Mouse (Mus musculus) cerebellum, postnatal 14 days (tissue): ENCODE results near the gene Arhgap31.

Experiments
- DNase-seq, 2 experiments: peaks; one replicate each; pipeline ENCODE4 v3.0.0; 2021; ENCODE audit warnings: mixed read lengths in 2 of 2

Gene Arhgap31

DNA sequence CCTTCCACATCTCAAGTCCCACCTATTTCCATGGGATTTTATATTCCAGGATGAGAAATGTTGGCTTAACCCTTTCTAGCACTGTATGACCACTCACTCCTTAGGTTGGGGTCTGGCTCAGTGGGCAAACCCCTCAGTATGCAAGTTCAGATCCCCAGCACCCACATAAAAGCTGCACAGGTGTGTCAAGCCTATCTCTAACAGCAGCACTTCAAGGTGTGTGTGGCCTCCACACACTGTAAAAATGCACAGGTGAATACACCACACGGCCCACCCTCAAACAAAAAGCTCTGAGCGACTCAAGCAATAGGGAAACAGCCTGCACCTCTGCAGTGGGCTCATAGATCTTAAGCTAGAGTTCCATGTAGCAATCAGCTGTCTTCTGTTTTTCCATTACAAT, 117.0 kb downstream of the Arhgap31 start:
- no peak for DNase-seq

DNA sequence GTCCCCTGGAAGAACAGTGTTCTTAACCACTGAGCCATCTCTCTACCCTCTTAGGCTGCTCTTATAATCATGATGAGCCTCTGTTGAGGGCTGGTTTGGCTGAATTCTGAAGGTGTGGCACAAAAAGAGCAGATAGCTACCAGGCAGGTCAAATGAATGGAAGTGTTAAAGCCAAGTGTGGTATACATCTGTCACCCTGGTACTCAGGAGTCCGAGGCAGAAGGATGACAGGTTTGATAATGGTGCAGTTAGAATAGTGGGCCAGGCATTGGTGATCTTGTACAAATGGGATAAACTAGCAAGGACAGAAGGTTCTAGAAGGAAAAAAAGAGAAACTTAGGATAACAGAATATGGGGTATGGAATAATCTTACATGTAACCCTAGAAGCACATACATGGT, 118.6 kb downstream of the Arhgap31 start:
- no peak for DNase-seq

DNA sequence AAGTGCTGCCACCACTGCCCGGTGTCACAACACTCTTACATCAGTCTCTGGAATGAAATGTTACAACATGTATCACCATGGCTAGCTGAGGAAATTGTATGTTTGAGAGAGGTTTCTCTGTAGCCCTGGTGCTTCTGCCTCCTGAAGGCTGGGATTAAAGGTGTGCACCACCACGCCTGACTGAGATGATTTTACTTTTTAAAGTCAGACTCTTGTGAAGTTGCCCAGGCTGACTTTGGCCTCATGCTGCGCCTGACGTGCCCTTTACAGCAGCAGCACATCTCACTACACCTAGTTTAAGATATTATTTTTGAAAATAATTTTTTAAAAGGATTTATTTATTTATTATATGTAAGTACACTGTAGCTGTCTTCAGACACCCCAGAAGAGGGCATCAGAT, 120.1 kb downstream of the Arhgap31 start:
- no peak for DNase-seq

DNA sequence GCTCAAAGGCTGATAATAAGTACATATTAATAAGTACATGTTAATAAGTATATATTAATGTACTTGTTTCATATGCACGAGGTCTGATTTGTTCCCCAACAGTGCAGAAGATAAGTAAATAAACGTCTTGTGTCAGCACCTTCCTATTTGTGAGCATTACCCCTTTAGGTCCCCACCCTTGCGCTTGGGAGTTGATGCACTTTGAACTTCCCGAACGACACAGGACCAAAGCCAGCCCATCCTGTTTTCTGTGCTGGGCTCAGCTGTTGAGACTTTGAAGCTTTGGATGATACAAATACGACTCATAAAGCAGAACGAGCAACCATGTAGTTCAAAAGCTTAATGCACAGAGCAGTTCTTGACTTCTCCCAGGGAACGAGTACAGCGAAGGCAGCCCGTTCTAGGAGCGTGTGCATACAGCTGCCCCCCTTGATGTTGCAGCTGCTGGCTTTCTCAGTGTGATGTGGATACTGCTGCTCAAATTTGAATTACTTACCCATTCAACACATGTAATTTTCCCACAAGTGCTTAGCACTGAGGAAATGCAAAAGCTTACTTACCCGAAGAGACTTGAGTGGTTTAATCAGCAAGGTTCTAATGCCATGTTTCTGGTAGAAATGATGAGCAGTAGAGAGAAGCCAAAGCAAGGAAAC, 120.9 kb downstream of the Arhgap31 start:
- no peak for DNase-seq

DNA sequence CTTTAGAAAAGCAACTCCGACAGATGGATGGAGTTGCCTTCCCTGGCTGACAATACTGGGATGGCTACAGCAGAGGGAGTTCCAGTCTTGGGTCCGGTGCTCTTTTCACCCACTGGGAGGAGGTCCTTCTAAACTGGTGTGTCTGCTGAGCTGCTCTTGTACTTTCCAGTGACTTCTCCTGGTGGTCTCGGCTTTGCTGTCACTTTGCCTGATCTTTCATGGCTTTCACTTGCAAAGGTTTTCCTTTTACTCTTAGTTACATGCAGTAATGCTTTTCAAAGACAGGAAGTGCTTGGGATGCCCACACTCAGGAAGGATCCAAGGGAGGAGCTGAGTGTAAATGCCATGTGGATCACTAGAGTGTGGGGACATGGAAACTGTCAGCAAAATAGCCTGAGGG, 121.6 kb downstream of the Arhgap31 start:
- no peak for DNase-seq

DNA sequence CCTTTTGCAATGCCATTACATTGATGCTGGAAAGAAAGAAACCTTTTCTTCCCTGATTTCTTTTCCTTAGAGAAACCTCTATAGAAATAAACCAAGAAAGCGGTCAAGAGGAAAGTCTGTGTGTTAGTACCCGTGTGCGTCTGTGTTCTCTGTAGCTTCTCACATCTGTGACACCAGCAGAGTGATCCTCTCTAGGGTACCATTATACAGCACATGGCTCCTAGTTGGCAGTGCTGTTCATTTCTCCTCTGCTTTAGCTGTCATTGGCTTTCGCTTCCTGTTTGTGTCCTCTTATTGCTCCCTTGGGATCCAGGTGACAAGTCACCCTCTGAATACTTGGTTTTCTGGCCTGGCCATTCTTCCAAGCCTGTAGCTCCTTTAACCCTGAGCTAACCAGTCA, 125.5 kb downstream of the Arhgap31 start:
- no peak for DNase-seq

DNA sequence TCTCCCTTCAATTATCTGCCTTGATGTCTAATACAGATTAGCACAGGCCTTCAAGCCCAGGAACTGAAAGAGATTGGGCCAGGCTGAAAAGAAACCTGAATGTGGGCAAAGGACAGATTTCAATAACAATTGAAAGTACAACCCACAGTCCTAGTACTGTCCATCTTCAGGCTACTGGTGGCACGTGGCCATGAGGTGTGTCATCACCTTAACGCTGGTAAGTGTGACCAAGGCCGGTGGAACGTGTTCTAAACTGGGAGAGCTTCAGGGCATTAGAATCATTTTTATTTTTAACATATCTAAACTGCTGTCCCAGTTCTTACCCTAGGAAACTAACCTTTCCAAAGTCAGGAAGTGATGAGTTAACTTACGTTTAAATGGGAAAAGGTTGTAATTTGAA, 125.9 kb downstream of the Arhgap31 start:
- DNase-seq: no peak

DNA sequence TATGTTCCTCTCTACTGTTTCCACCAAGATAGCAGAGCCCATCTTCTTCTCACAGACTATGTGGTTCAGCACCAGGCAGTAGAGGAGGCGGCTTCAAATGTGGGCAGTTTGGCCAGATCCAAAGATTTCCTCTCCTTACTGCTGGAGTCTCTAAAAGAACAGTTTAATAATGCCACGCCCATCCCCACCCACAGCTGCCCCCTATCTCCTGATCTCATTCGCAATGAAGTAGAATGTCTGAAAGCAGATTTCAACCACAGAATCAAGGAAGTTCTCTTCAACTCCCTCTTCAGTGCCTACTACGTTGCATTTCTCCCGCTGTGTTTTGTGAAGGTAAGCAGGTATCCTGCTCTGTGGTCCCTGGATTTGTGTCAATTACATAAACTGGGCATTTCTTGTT, 127.9 kb downstream of the Arhgap31 start:
- no peak for DNase-seq

DNA sequence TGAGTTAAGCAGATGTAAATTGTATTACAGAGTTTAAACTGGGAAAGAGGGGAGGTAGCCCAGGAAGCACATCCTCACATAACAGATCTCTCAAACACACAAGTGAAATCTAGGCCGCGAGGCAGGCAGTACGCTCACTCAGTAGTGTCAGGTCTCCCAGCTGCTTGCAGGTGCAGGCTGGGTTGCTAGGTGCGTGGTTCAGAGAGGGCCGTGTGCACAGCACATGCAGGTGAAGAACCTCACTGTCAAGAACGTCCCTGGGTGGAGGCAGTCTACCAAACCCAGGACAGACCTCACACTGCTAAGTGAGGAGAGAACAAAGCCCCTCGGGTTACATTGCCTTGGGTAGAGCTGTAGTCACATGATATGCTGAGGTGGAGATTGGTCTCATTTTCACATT, 128.3 kb downstream of the Arhgap31 start:
- DNase-seq: no peak

DNA sequence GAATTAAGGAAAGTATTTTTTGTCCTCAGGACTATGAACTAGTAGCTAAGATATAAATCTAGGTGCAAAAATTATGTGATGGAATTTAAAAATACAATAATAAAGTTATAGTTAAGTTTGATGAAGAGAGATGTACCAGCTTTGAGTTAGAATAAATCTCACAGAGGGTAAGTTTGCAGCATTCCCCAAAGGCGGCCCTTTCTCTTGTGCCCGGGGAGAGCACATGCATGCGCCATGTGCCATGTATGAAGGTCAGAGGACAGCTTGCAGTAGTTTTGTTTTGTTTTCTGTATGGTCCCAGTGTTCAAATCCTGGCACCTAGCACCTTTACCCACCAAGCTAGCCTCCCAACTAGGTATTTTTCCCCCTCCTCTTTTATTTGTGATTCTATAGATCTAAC, 141.6 kb downstream of the Arhgap31 start:
- DNase-seq: no peak

DNA sequence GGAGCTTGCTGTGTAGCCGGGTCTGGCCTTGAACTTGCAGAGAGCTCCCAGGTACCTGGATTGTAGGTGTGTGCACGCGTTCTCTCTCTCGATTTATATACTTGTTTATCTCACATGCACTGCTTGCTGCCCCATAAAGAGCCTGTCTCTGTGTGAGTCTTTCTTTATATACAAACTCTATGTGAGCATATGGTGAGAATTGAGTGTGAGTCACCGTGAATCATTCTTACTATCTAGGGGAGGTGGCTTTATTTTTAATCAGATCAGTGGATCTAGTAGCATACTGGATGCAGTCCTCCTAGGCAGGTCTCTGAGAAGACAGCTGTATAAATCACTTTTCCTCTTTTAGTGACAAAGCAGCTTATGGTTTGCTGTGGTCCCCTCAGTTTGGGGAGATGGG, 144.9 kb downstream of the Arhgap31 start:
- no peak for DNase-seq

DNA sequence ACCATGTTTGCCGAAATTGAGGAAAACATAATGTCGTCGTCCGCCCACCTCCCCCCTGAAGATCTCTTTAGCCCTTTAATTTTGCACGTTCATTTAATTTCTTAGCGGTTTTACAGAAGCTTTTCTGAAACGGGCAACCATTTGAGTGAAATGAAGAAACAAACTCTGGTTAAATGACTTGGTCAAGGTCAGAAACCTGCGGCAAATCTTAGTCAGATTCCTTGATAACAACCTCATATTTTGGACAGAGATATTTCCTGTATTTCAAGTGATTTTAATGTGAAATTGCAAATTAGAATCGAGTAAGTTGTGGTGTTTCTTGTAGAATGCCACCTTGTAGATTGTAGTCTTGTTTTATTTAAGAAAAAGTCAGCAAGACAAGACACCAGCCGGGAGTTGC, 149.6 kb downstream of the Arhgap31 start:
- DNase-seq: no peak

DNA sequence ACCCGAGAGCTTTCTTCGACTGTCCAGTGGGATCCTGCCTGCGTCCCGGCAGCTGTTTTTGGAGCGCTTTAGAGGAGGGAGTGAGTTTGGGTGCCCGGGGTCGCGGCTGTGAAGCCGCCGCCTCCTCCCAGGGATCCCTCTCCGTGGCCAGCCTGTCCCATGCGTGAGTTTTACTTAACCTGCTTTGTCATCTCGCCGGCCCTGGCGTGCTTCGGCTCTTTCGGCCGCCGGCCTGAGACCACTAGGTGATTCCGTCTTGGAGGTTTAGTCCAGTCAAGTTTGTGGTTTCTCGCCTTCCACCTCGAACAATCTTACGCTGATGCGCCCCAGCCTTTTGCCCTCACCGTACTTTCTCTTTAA, 150.1 kb downstream of the Arhgap31 start:
- no peak for DNase-seq

DNA sequence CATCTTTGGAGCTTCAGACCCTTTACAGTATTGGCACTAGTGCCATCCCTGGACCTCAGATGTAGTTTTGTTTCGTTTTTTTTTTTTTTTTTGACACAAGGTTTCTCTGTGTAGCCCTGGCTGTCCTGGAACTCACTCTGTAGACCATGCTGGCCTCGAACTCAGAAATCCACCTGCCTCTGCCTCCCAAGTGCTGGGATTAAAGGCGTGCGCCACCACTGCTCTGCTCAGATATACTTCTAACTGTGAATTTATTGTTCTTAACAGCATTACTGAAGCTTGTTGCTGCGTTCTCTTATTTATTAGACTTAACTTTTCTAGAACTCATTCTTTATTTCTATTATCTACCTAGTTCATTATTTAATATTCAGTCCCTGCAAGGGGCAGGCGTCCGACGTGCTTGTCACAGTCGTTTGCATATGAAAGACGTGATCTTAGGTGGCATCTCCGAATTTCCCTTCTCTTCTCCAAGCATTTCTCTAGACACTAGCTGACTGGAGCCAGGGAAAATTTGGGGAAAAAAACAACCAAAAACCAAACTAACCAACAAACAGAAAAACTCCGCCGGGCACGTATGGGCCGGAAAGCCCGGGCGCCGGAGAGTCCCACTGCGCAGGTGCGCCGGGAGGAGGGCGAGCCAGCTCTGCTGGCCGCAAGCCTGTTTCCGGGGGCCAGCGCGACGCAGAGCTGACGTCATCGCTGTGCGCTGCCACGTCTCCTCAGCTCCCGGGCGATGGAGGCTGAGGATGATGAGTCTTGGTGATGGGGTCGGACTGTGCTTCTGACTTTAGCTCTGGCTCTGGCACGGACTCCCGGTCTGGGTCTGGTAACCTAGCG, 150.7 kb downstream of the Arhgap31 start:
- peak; percentile 97 to 99 for DNase-seq

DNA sequence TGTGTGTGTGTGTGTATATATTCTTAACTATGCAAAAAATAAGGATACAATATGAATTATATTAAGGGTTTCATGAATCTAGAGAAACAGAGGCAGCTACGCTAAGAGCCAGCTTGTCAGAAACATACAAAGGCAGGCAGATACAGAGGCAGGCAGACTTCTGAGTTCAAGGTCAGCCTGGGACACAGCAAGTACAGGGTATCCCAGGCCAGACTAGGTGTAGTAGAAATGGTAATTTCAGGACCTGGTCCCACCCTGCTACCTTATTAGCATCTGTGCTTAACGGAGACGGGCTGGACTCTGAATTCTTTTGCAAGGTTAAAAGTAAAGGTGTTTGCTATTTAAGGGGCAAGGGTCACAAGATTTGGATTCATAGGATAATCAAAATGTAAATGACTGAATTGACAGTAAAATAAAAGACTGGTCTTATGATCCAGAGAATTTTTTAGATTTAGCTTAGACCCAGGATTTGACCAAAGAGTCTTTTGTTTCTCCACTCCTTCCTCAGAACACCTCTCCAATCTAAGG, 154.8 kb downstream of the Arhgap31 start, which contains the start of gene Tmem39a:
Tmem39a (plus strand) TSS at position 478 of the 528 bp plus-strand sequence.
- DNase-seq: no peak

DNA sequence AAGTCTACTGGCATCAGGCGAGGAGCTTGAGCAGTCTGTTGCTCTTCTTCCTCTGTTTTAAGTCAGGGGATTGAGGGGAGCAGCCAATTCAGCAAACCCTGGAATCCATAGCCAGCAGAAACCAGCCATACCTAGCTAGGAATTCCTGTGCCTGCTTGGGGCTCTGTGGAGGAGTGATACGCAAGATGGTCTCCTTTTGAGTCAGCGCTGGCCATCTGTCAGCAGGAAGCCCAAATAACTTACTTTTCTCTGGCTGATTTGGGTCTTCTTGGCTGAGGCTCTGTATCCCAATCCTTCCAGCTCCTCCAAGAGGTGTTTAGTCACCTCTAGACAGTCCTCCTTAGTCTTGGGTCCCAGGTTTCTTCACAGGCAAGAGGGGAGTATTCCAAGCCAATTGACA, 157.1 kb downstream of the Arhgap31 start:
- no peak for DNase-seq

DNA sequence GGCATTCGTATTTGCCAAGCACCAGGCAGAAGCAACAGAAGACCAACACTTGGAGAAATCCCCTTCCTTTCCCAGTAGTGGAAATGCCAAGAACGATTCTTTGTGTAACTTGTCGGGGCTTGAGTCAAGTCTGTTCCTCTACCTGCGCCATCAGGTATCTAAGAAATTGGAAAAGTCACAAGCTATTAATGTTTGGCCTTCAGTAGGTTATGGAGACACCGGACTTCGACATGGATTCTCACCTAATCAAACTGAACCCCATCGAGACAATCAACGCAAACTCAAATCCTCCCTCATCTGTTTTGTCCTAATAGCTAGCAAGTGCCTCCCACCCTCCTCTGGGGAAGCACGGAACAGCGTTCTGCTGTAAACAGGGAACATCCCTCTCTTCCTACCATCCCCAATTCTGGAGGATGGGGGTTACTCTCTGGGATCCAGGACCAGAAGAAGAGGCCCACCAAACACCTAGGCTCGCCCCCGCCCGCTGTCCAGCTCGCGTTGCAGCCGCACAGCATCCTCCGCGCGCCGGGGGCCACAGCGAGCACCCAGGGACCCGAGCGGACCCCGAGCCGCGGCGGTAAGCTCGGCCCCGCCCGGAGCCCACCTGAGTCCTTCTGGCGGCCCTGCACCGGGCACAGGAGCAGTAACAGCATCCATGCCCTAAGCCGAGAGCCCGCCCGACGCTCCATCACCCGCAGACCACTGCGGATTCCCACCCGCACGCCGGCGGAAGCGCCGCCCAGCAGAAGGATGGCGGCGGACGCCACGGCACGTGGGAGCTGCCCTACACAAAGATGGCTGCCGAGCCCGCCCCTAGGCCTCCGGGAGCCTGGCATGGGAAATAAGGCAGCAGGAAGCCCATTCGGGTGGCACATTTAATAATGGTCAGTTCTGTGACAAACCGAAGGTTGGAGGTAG, 163.3 kb downstream of the Arhgap31 start, which contains the start of gene Poglut1:
Poglut1 (minus strand) TSS at position 780 of the 918 bp plus-strand sequence.
- peak; percentile 89 to 91 for DNase-seq
